Mouse (Mus musculus) urinary bladder, adult 2 months (tissue): ENCODE measurements around the gene Rfx7. TPM values are rescaled to one million over a fixed set of nuclear protein-coding genes. Genes with fewer than 3 reads are reported as not detected.
"Not testable (repeated sequence)": the region's sequence is repeated elsewhere in the genome, so short reads cannot be mapped to it uniquely, and the experiment has no call there.

ENCODE experiments used
- DNase-seq: peaks from one replicate; pipeline ENCODE4 v3.0.0; 2022; ENCODE audit warnings: low spot score
- polyA plus RNA-seq: library from polyadenylated mRNA; depleted of rRNA; stranded (reverse); fragments of >200 nt; gene quantifications from 2 replicates; pipeline ENCODE4 v1.2.3, GENCODE M21; 2012

Rfx7 gene
- polyA plus RNA-seq, 1 experiment = 6.6 TPM

DNA sequence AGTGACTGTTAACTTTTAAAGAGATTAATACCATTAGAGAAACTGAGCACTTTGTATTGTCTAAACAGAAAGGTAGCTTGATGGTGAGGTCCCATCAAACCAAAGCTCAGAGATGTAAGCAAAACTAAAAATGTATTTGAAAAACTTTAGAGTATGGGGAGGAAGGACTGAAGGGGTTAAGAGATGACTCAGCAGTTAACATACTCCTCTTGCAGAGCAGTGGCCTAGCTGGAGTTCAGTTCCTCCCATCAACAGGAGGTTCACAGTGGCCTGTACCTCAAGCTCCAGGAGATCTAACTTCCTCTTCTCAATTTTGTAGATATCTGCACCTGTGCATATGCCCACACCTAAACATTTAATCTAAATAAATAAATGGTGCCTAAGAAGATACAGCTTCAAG lies 11.6 kb downstream of the Rfx7 start:
- no peak for DNase-seq

GRCm38 (mm10) chr9:72558780-72559179 lies 26.7 kb downstream of the Rfx7 start:
- no peak for DNase-seq

DNA sequence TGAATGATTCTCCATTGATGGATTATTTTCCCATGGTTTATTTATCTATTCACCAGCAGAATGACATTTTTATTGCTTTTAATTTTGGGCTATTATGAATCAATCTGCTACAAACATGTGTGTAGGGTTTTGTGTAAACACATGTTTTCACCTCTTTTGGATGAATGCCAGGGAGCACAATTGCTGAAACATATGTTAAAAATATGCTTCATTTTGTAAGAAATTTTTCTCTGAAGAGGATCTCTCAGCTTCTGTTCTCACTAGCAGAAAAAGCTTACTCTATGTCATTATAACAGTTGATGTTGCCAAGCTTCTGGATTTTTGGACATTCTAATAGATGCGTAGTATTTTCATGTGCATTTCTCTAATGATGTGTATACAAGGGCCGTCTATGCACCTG lies 28.3 kb downstream of the Rfx7 start:
- DNase-seq = no peak

DNA sequence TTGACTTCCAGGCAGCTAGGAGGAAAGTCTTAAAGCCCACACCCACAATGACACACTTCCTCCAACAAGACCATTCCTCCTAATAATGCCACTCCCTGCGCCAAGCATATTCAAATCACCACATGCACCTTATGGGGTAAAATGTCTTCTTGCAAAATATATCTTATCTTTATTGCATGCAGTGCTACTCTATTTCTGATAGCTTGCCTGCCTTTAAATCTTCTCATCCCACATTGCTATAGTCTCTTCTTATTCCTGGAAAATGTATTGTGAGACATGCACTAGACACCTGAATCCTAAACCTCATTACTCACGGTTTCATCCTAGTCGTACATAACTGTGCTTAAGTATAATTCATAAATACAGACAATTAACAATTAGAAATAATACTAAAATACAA lies 31.2 kb downstream of the Rfx7 start:
- DNase-seq = no peak

- no peak for DNase-seq
Measured at GRCm38 (mm10) chr9:72567116-72567515, 35.1 kb downstream of the Rfx7 start.

DNA sequence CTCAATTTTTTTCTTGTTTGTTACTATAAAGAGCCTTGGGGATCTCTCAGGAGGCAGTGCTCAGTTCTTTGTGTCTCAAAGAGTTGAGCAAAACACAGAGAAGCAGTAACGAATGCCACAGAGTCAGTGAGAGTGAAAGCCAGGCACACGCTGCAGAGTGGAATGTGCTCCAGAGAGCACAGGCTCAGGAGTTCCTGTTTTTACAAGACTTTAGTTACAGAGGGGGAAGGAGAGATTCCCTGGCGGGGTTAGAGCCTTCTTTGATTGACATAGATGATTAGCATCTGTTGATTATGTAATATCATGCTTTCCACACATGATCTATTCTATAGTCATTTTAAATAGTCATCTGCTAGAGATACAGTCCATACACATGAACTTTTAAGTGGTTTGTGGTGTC lies 48.2 kb downstream of the Rfx7 start:
- DNase-seq = no peak

GRCm38 (mm10) chr9:72590861-72591260 lies 58.8 kb downstream of the Rfx7 start:
- DNase-seq = no peak

DNA sequence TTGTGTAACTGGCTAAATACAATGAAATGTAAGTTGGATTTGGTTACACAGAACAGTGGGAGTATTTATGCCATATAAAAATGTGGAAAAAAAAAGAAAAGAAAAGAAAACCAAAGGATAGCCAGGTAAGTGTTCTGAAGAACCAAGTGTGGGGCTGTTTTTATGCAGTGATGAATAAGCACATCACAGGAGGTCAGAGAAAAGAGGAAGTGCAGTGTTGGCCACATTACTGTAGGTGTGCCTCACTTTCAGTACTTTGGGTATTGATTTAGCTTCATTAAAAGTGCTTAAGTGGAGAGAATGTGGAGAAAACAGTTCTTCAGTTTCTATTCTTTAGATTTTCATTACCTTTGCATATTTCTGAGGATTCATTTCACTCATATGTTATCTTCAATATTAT lies 60.0 kb downstream of the Rfx7 start:
- no peak for DNase-seq

GRCm38 (mm10) chr9:72594656-72595055 lies 62.6 kb downstream of the Rfx7 start:
- not testable (repeated sequence) for DNase-seq

DNA sequence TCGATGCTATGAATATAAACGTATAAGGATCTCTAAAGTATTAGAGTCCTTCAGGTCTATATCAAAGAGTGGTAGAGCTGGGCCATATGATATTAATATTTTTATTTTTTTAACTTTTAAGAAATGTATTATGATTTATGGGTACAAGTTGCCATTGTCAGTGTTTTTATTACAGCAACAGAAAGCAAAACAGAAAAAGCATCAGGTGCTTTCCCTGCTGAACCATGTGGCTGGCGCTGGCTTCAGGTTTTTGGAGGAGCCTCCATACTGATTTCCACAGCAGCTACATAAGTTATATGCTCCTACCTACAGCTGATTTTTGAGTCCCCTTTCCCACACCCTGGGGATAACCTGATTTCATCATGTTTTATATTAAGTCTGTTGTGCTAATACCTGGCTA lies 68.1 kb downstream of the Rfx7 start:
- no peak for DNase-seq

DNA sequence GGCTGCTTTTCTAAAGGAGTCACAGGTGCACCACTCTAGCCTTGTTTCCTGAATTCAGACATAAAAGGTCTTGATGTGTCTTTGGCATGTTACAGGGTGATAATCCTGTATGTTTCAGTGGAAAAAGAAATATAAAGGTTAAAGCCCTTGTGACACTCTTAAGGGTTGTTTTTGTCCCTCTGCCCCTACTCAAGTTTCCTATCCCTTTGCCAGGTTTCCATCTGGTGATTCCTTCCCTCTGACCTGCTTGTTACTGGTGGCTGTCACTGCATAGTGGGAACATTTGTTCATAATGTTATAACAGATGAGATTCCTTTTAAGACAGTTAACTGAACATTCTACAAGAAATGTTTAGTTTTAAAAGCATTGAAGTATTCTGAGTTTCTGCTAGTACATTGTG lies 77.7 kb downstream of the Rfx7 start:
- DNase-seq = no peak

GRCm38 (mm10) chr9:72613884-72614283 lies 81.8 kb downstream of the Rfx7 start:
- no peak for DNase-seq

- no peak for DNase-seq
Measured at GRCm38 (mm10) chr9:72614786-72615480, 82.9 kb downstream of the Rfx7 start.

- no peak for DNase-seq
Measured at GRCm38 (mm10) chr9:72618037-72618436, 86.0 kb downstream of the Rfx7 start.

GRCm38 (mm10) chr9:72623605-72624004 lies 91.6 kb downstream of the Rfx7 start:
- DNase-seq = no peak

- DNase-seq = no peak
Measured at GRCm38 (mm10) chr9:72627598-72627997, 95.6 kb downstream of the Rfx7 start.

DNA sequence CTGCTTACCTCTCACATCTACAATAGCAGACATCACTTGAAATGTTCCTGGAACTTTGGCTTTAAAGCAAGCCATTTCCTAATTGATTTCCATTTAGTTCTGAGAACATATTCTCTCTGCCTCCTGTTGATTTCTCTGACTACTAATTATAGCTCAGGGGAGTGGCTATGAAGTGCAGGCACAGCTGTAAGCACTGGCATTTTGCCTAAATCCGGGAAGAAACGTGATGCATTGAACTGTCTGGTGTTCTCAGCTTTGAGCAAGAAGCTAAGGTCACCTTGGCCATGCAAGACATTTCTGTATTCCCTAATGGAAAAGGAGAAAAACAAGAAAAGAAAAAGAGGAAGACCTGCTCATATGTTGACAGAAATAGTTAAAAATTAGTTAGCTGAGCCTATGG lies 96.6 kb downstream of the Rfx7 start:
- no peak for DNase-seq

- DNase-seq = no peak
Measured at GRCm38 (mm10) chr9:72632198-72632597, 100.2 kb downstream of the Rfx7 start.

DNA sequence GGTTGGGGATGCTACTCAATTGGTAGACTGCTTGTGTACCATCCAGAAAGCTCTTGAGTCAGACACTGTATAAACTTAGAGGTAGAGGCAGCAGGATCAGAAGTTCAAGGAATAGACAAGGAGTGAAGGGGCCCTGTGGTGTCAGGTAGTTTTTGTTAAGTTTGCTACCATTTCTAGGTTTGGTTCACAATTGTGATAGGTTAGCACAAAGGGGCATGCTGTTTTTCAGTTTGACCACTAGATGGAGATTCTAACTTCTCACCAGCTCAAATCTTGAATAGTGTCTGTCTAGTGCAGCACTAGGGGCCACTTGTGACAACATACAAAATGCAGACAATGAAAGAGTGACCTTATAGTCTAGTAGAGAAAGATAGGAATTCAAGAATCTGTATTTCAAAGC lies 103.1 kb downstream of the Rfx7 start:
- DNase-seq = no peak

DNA sequence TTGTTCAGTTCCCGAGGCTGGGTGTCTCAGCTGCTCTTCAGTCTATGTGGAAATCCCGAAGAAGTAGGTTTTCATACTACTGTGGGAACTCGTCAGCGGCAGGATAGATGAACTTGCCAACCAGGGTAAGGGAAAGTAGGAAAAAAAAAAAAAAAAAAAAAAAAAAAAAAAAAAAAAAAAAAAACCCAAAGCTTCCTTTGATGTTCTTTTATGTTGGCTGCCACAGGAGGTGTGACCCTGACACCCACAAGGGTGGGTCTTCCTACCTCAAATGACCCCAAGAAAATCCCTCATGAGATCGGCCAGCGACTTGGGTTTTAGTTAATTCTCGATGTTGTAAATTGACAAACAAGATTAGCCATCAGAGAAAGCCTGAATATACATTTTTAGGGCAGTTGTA lies 104.5 kb downstream of the Rfx7 start:
- DNase-seq = no peak

DNA sequence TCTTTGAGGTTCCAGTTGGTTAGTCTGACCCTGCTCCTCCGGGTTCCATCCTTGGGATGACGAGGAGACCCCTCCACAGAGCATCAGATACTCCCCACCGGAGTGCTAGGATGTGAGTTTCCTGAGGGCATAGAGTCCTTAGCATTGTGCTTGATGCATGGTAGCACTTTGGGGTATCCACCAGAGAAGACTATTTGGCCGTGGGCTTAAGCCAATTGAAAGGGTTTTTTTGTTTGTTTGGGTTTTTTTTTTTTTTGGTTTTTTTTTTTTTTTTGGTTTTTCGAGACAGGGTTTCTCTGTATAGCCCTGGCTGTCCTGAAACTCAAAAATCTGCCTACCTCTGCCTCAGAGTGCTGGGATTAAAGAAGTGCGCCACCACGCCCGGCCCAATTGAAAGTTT lies 105.2 kb downstream of the Rfx7 start:
- DNase-seq = no peak

- no peak for DNase-seq
Measured at GRCm38 (mm10) chr9:72638951-72639842, 107.2 kb downstream of the Rfx7 start.
